ENCODE assay signal across 10 mouse cellular contexts in genomic region chr4:83224242-83224641, GRCm38 (mm10).
DNase-seq lines count a peak whose midpoint lies in the region; ATAC-seq and TF ChIP-seq lines count a peak whose summit lies in the region.
"Had no signal": no experiment of that assay in that cellular context is flagged by ENCODE, and none has a peak within 500 bp of the region (broad histone marks: within the 10 kb centered on the region; RNA-seq: fewer than 3 reads in every experiment).

No protein-coding gene starts in this region.

- WGBS in intestine, postnatal 0 days, result 37% methylated on average over 5 of the region's 5 CpGs
- 39% methylated on average over 5 of the region's 5 CpGs for WGBS in intestine, embryonic 15.5 days
- 35% methylated on average over 5 of the region's 5 CpGs for WGBS in embryonic facial prominence, embryonic 11.5 days

- no peak overlapping the region for H3K4me3 ChIP-seq in intestine, postnatal 0 days (ENCODE audit: low read depth, low read length)
- no peak overlapping the region for H3K4me3 ChIP-seq in intestine, embryonic 15.5 days (replicated peaks)
- no peak overlapping the region for H3K4me3 ChIP-seq in ES-E14 (ENCODE audit: insufficient read depth in 1 of 2, low read depth in 1 of 2, low read length in 2 of 2, poor library complexity in 1 of 2, severe bottlenecking in 1 of 2)
- no peak overlapping the region for H3K4me3 ChIP-seq in embryonic facial prominence, embryonic 11.5 days (ENCODE audit: low read depth, low read length)

- H3K9me3 ChIP-seq in intestine, postnatal 0 days (ENCODE audit: control insufficient read depth), result no peaks in the 10 kb centered on the region
- H3K9me3 ChIP-seq in intestine, embryonic 15.5 days, result no peaks in the 10 kb centered on the region
- H3K9me3 ChIP-seq in ES-E14 (ENCODE audit: control insufficient read depth, insufficient read depth, low read depth, low read length), result no peaks in the 10 kb centered on the region
- H3K9me3 ChIP-seq in embryonic facial prominence, embryonic 11.5 days (replicated peaks; ENCODE audit: control insufficient read depth, low read length), result no peaks in the 10 kb centered on the region

- no peaks in the 10 kb centered on the region for H3K36me3 ChIP-seq in intestine, postnatal 0 days (ENCODE audit: control insufficient read depth, insufficient read depth)
- no peaks in the 10 kb centered on the region for H3K36me3 ChIP-seq in intestine, embryonic 15.5 days
- peaks cover 17% of the 10 kb centered on the region for H3K36me3 ChIP-seq in ES-E14 (ENCODE audit: control insufficient read depth, insufficient read depth, low read length, poor library complexity, severe bottlenecking)
- H3K36me3 ChIP-seq in embryonic facial prominence, embryonic 11.5 days (replicated peaks; ENCODE audit: control insufficient read depth, insufficient read depth, low read depth, low read length), result no peaks in the 10 kb centered on the region

- H3K9ac ChIP-seq in intestine, postnatal 0 days (ENCODE audit: low read depth, low read length), result no peak overlapping the region
- no peak overlapping the region for H3K9ac ChIP-seq in intestine, embryonic 15.5 days
- H3K9ac ChIP-seq in ES-E14 (ENCODE audit: insufficient read depth, low read depth, low read length, poor library complexity, severe bottlenecking), result no peak overlapping the region
- H3K9ac ChIP-seq in embryonic facial prominence, embryonic 11.5 days (replicated peaks; ENCODE audit: low read length), result no peak overlapping the region

- ATAC-seq in intestine, postnatal 0 days, result no peak
- no peak for ATAC-seq in intestine, embryonic 15.5 days
- ATAC-seq in embryonic facial prominence, embryonic 11.5 days (replicated peaks; ENCODE audit: insufficient number of reproducible peaks, low FRiP score, low TSS enrichment, low read depth), result no peak
- ATAC-seq in frontal cortex, adult (ENCODE audit: low TSS enrichment), result no peak

- in situ Hi-C loops in ES-E14 (cut with MboI; ENCODE audit: low sequenced_read_pairs in 2 of 2, unreplicated experiment in 2 of 2), result no loop called here

- DNase-seq in A20 (ENCODE audit: low read depth, low spot score) (peak; percentile 25), ES-E14 (ENCODE audit: low read depth, low spot score) (peak; percentile 22)
- DNase-seq in embryonic facial prominence, embryonic 11.5 days (ENCODE audit: low spot score), result peak; percentile 66
- DNase-seq in frontal cortex, postnatal 14 days (ENCODE audit: low spot score in 2 of 2), result no peak
- DNase-seq in thymus, postnatal 25 days, result no peak
- DNase-seq: heart, postnatal 10 days; right cerebral cortex, adult 18-20 months had no signal

- H3K4me1 ChIP-seq in intestine, postnatal 0 days (replicated peaks; ENCODE audit: control insufficient read depth, insufficient read depth, low read length), result no peaks in the 10 kb centered on the region
- 0 out of 2 replicates have a peak, but pooled peaks cover 3% of the 10 kb centered on the region for H3K4me1 ChIP-seq in intestine, embryonic 15.5 days (replicated peaks)
- H3K4me1 ChIP-seq in ES-E14 (ENCODE audit: control insufficient read depth in 2 of 2, insufficient read depth in 2 of 2, low read length in 2 of 2, poor library complexity in 1 of 2), result peaks cover 2 to 3% of the 10 kb centered on the region in 2 experiments
- H3K4me1 ChIP-seq in embryonic facial prominence, embryonic 11.5 days (ENCODE audit: control insufficient read depth, insufficient read depth, low read length), result no peaks in the 10 kb centered on the region; the same call in 1 of the 2 replicates

- TF ChIP-seq CTCF in intestine, postnatal 0 days (IDR thresholded peaks at IDR 0.05; ENCODE audit: low read depth), result peak; percentile 62

- H3K27ac ChIP-seq in intestine, postnatal 0 days (ENCODE audit: low read depth, low read length), result no peak overlapping the region
- no peak overlapping the region for H3K27ac ChIP-seq in intestine, embryonic 15.5 days
- H3K27ac ChIP-seq in ES-E14 (ENCODE audit: insufficient read depth, low read depth, low read length, poor library complexity, severe bottlenecking), result no peak overlapping the region
- H3K27ac ChIP-seq in embryonic facial prominence, embryonic 11.5 days (replicated peaks; ENCODE audit: low read depth, low read length), result no peak overlapping the region

- H3K4me2 ChIP-seq in intestine, postnatal 0 days (replicated peaks; ENCODE audit: low read depth), result no peak overlapping the region
- no peak overlapping the region for H3K4me2 ChIP-seq in intestine, embryonic 15.5 days (replicated peaks)
- H3K4me2 ChIP-seq in embryonic facial prominence, embryonic 11.5 days (ENCODE audit: low read depth, low read length), result no peak overlapping the region

- H3K27me3 ChIP-seq in intestine, postnatal 0 days (replicated peaks; ENCODE audit: control insufficient read depth, insufficient read depth, low read length), result no peaks in the 10 kb centered on the region
- no peaks in the 10 kb centered on the region for H3K27me3 ChIP-seq in intestine, embryonic 15.5 days (replicated peaks)
- H3K27me3 ChIP-seq in embryonic facial prominence, embryonic 11.5 days (ENCODE audit: control insufficient read depth, insufficient read depth, low read length), result no peaks in the 10 kb centered on the region

TF ChIP-seq in ES-E14, 5 proteins besides CTCF, POLR2A, EP300 and RAD21:
- TF ChIP-seq CHD2 (IDR thresholded peaks at IDR 0.05; ENCODE audit: low read depth, low read length), result no peak
- no peak for TF ChIP-seq ZC3H11A (IDR thresholded peaks at IDR 0.05; ENCODE audit: borderline replicate concordance, low read depth, low read length)

Comparison
In these comparisons a context has a peak if more than half of its experiments do, and no peak if none do; other contexts are left out.
1. DNase-seq: peak in A20 (single experiment), ES-E14 (single experiment) and embryonic facial prominence, embryonic 11.5 days (single experiment); none in frontal cortex, postnatal 14 days (0 of 2) and thymus, postnatal 25 days (single experiment).